Mouse (Mus musculus) heart, adult 2 months (tissue): Measurements from ENCODE around the gene Tmem51.

Source experiments
- CTCF ChIP-seq: fragments of 200-600 bp; IDR thresholded peaks from 2 replicates; pipeline ENCODE4 v1.8.1; 2022; ENCODE audit warnings: antibody characterized with exemption, mild to moderate bottlenecking, moderate library complexity
- POLR2A ChIP-seq: fragments of 200-500 bp; IDR thresholded peaks from 2 replicates; pipeline ENCODE4 v1.6.1; 2011; ENCODE audit warnings: mild to moderate bottlenecking, low read depth, low read length, control low read depth; ENCODE audit not compliant: insufficient read depth

GRCm38 (mm10) chr4:142082703-142083102, 1.4 kb downstream of the Tmem51 start:
- no peak for TF ChIP-seq POLR2A
- no peak for TF ChIP-seq CTCF
